Mouse (Mus musculus) kidney, adult 8-10 months (tissue): ENCODE results near the gene Slc32a1.

Experiments used
- DNase-seq, 2 experiments: peaks; one replicate each; pipeline ENCODE4 v3.0.0; 2022

Slc32a1 gene

DNA sequence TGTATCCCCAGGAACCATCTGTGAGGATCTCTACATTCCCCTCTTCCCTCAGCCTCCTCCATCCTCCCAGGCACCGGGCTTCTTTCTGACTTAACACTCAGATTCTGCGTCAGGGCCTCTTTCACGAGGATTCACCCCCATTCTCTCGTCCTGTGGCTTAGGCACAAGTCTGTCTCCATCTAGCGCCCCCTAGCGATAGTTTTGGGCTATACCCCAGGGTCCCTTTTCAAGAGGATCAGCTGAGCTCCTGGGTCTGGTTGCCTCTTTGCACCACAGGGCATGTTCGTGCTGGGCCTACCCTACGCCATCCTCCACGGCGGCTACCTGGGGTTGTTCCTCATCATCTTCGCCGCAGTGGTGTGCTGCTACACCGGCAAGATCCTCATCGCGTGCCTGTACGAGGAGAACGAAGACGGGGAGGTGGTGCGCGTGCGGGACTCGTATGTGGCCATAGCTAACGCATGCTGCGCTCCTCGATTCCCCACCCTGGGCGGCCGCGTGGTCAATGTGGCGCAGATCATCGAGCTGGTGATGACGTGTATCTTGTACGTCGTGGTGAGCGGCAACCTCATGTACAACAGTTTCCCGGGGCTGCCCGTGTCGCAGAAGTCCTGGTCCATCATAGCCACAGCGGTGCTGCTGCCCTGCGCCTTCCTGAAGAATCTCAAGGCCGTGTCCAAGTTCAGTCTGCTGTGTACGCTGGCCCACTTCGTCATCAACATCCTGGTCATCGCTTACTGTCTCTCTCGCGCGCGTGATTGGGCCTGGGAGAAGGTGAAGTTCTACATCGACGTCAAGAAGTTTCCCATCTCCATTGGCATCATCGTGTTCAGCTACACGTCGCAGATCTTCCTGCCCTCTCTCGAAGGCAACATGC lies 3.2 kb downstream of the Slc32a1 start:
- DNase-seq = peak in 1 of 2 experiments; percentile 50

DNA sequence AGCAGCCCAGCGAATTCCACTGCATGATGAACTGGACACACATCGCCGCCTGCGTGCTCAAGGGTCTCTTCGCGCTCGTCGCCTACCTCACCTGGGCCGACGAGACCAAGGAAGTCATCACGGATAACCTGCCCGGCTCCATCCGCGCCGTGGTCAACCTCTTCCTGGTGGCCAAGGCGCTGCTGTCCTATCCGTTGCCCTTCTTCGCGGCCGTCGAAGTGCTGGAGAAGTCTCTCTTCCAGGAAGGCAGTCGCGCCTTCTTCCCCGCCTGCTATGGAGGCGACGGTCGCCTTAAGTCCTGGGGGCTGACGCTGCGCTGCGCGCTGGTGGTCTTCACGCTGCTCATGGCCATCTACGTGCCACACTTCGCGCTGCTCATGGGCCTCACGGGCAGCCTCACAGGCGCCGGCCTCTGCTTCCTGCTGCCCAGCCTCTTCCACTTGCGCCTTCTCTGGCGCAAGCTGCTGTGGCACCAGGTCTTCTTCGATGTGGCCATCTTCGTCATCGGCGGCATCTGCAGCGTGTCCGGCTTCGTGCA lies 3.9 kb downstream of the Slc32a1 start:
- DNase-seq = no peak

DNA sequence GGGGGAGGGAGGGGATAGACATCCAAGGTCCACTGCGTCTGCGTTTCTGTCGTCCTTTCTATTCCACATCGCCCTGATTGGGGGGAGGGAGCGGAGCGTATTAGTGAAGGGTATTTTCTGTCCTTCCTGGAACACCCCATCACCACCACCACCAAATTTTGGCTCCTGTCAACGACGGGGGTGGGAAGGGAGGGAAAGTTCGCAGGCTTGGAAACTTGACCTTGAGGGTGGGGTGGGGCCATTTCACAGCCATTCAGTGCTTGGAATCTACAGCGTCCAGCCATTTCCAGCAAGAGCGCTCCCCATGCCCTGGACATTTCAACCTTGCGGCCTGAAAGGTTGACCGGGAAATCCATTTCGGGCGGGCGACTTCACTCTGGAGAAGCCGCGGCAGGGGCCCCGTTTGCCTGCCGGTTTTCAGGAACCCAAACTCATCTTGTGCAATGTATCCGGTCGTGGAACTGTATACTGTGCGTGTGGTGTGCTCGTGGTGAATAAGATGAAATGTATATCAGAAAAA lies 4.7 kb downstream of the Slc32a1 start:
- DNase-seq = no peak

DNA sequence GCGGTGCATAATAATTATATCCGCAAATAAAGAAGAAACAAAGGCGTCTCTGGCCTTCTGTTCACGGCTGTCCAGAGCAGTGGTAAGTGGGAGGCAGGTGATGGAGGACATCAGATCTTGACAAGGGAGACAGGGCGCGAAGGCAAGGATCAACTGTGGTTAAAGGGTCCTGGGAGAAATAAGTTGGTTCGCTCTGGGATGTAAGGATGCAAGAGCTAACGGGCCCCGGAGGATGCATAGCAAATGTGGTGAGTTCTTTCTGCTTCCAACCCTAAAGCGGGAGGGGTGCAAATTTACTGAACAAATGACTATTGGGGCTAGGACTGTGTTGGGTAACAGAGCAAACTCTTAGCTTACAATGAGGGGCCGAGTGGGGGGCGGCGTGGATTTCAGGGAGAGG lies 5.1 kb downstream of the Slc32a1 start:
- no peak for DNase-seq

DNA sequence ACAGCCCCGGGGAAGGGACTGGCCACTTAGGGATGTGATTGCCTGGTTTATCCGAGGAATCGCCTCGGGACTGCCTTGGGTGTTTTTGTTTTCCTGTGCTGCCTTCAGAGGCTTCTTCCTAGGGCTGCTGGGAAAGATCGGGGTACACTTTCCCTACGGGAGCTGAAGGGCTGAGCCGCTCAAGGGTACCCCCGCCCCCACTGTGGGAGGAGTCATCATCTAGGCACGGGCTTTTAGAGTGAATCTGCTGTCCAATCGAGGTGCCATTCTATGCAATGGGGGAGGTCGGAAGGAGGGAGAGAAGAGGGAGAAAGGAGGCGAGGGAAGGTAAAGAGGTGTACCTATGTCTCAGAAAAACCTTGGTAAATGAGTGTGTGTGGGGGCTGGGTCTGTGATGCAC lies 5.7 kb downstream of the Slc32a1 start:
- DNase-seq = no peak

DNA sequence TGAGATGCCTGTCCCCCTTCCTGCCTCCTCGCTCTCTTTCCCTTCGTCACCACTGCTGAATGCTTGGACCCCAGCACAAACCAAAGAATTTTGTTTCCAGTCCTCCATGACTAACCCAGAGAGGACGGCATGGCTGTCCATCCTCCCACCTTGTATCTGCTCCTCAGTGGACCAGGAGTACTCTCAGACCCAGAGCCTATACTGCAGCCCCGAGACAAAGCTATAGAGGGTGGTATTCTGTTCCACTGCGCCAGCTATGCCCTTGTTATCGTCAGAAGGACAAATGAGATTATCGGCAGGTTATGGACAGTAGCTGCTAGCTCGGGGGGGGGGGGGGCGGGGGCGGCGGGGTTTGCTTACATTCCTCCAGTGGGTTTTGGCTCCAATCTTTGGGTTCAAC lies 6.2 kb downstream of the Slc32a1 start:
- DNase-seq = no peak

DNA sequence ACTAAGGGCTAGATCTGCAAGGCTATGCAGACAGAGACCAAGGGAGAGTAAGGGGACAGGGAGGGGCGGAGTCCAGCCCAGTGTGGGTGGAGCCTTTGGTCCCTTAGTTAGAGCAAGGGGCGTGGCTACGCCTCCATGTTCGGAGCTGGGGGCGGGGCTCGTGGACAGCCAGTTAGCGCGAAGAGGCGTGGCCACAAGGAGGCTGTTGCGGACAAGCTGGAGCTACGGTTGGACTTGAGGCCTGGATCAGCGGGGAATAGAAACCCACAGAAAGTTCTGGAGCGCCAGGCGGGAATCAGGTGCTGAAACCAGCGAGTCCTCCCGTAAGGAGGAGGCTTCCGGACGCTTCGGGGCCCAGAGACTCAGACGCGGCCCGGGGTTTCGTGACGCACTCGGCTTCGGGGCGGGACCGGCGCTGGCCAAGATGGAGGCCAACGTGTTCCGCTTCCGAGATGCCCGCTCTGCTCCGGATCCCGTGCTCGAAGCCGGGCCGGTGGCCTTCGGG lies 14.2 kb downstream of the Slc32a1 start, which contains the start of gene Actr5:
Gene Actr5 (plus strand): TSS at position 171 of the 505 bp plus-strand sequence.
- peak; percentile 94 to 97 for DNase-seq

DNA sequence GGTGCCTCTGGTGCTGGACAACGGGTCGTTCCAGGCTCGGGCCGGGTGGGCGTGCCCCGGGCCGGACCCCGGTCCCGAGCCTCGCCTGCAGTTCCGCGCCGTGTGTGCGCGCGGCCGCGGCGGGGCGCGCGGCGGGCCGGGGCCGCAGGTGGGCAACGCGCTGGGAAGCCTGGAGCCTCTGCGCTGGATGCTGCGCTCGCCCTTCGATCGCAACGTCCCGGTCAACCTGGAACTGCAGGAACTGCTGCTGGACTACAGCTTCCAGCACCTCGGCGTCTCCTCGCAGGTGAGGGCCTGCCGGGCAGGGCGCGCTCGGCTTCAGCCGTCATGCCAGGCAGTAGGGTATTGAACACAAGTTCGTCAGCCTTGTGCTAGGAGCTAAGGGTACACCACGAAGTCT lies 14.7 kb downstream of the Slc32a1 start:
- peak in 1 of 2 experiments; percentile 18 for DNase-seq

DNA sequence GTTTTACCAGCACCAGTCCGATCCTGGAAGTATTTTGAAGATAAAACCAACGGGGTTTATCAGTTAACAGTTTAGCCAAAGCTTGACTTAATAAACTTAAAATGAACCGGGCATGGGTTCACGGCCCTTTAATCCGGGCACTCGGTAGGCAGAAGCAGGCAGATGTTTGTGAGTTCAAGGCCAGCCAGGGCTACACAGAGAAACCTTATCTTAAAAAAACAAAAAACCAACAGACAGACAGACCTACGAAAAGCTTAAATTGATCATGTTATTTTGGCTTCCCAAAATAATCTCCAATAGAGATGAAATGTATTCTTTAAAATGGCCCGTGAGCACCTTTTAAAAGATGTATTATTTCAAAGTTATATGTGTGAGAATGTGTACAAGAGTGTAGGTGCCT lies 15.1 kb downstream of the Slc32a1 start:
- no peak for DNase-seq

DNA sequence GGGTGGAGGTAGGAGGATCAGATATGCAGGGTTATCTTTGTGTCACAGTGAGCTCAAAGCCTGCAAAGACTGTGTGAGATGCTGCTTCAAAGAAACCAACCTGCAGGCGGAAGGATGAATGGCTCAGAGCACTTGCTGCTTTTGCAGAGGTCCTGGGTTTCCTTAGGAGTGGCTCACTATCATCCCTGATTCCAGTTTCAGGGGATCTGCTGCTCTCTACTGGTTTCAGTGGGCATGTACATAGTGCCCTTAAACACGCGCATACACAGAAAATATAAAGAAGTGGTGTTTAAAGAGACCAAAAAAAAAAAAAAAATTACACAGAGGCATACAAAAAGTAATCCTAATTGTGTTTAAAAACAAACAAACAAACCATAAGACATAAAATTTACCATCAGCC lies 18.3 kb downstream of the Slc32a1 start:
- no peak for DNase-seq

DNA sequence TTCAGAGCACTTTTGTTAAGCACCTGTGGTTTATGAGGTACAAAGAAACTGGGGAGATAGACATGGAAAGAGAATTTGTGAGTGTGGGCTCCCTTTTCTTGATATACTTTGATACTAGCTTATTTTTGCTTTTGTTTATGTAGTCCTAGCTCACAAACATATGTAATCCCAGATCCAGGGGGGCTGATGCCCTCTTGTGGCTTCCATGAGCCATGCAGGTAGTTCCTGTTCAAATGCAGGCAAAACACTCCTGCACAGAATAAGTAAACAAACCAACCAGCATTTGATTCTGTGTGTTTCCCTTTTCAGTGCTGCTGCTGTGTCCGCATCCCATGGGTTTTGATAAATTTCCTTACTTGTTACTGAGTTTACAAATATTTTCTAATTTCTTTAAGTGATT lies 18.8 kb downstream of the Slc32a1 start:
- DNase-seq = peak in 1 of 2 experiments; percentile 43

DNA sequence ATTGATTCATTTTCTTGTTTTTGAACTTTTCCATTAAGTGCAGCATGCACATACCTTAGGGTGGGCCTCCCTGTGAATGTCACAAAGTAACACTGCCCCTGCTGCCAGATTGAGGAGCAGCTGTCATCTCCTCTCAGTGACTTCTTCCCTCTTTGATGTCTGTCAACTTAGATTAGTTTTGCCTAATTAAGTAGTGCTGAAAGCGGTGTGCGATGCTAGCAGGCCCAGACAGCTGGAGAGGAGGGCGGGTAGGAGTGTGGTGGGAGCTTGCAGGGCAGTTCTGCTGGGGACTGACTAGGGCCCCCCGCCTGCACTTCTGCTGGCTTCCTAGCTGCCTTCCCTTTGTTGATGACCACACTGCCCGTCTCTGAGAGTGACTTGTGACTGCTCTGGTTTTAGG lies 21.3 kb downstream of the Slc32a1 start:
- DNase-seq = no peak

DNA sequence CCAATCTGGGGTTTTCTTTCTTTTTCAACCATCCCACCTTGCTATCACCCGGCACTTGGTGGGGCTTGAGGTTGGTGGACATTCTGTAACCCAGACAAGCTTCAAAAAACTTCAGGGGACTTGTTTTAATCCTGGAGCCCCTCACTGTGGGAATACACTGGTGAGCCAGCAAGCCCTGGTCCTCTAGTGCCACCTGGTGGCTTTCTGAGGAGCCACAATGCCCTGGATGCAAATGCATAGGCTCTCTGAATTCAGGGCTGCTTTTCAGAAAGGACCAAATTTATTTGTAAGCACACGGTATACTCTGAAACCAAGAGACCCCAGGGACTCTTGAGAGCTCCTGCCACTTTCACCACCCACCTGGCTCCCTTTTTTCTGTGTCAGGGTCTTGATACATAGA lies 31.3 kb downstream of the Slc32a1 start:
- DNase-seq = peak in 1 of 2 experiments; percentile 65

DNA sequence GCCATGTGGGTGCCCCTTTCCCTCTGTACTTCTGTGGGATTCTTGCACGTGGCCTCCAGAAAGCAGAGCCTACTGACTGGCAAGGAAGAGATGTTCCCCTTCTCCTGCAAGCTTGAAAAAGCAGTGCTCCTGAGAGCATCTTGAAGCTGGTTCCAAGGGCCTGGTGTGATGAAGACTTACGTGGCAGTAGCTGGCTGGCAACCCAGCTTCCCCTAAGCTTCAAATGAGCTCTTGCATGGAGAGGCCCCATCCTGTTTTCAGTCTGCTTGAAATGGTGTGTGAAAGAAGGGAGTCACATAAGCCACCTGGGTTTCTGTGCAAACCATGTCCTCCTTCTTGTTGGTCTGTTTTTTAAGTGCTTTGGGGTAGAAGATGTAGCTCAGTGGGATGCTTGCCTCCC lies 32.0 kb downstream of the Slc32a1 start:
- DNase-seq = no peak

DNA sequence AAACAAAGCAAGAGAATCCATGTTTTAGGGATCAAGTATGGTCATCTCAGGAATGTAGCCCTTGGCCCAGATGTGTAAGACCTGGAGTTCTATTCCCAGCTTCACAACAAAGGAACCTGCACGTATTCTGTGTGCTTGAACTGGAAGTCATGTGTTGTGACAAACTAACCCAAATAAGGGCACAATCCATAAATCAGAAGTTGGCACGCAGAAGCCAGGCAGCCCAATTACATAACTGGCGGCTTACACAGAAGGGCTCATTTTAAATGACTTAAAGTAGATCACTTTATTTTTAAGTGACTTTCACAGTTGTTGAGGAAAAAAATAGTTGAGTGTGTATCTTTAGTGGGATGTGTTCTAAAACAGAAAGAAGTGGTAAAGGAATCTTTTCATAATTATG lies 33.2 kb downstream of the Slc32a1 start:
- DNase-seq = no peak

DNA sequence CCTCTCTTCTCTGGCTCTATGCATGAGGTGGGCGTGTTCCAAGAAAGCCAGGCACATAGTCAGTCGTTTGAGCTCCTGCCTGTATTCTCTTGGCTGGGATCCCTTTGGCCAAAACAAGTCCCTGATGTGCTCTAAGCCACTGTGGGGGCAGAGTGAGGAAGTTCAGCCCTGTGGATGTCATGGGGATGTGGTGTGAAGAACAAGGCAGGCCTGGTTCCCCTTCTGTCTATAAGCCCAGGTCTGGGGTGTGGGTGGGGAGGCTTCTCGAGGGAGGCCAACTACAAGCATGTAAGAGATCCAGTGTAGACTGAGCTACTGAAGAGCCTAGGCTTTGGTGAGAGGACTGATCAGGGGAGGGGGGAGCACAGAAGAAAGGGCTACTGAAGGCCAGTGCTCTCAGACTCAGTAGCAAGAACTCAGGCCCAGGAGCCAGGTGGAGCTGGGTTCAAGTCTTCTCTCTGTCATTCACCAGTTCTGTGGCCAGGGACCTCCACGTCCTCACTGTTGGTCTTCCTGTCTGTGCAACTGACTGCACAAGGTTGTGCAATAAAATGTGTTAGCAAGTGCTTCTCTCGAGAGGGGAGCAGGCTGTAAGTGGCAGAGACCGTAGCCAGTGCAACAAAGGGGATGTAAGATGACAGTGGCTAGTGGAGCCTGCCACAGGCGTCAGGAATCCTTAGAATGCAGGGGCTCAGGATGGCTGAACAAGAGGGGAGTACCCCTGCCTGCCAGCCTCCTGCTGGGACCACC lies 40.8 kb downstream of the Slc32a1 start:
- no peak for DNase-seq

DNA sequence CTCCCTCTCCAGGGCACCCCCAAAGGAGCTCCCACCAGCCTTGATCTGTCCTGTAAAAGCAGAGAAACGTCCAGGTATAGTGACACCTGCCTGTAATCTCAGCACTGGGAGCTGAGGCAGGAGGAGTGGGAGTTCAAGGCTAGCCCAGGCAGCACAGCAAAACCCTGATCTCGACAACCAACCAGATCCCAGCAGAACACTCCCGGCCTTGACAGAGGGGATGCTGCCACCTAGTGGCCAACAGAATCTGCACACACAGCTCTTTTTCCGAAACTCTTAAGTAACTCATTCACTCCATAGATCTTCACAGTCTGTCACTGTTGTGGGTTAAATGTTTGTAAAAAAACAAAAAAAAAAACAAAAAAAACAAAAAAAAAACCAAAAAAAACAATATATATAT lies 42.4 kb downstream of the Slc32a1 start:
- DNase-seq = peak; percentile 62 to 86

DNA sequence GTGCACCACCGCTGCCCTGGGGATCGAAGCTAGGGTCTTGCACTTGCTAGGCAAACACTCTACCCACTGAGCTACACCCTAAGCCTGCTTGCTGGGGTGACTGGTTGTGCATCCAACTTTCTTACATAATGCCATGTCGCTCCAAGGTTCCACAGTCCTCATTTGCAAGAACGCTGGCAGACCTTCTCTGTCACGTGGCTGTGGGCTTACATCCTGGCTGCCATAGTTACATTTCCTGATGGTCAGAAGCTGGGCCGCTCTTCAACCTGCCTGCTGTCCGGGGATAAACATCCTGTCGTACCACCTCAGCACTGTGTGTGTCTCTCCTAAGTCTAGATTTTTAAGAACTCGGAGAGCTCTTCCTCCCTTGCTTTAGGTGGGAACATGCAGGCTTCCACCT lies 44.1 kb downstream of the Slc32a1 start:
- DNase-seq = peak; percentile 81 to 88

DNA sequence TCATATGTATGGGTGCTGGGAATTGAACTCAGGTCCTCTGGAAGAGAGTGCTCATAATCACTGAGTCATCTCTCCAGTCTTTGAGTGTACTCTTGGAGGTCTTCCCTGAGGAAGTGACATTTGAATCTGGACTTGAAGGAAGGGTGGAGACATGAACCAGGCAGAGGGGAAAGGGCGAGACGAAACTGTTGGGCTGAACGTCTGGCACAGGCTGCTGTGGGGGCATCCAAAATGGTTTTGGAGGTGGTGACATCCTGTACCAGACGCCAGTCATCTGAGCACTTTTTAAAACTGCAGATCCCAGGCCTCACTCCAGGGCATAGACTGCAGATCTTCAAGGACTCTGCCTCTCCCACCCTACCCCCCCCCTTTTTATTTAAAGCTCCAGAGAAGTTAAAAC lies 45.2 kb downstream of the Slc32a1 start:
- no peak for DNase-seq

DNA sequence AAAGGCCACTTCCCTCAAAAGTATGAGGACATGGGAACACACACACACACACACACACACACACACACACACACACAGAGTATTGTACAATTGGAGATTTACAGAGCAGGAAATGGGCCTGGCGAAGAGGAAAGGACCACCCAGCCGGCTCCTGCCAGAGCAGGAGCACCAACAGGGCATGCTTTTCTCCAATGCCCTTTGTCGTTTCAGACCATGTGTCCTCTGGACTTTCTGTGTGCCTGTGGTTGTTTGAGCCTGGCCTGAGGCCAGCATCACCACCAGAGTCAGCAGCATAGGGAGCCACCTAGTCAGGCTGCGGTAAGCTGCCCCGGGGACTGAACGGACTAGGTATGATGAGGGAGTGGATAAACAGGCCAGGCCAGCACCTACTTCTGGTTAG lies 48.3 kb downstream of the Slc32a1 start:
- DNase-seq = peak; percentile 83 to 87

DNA sequence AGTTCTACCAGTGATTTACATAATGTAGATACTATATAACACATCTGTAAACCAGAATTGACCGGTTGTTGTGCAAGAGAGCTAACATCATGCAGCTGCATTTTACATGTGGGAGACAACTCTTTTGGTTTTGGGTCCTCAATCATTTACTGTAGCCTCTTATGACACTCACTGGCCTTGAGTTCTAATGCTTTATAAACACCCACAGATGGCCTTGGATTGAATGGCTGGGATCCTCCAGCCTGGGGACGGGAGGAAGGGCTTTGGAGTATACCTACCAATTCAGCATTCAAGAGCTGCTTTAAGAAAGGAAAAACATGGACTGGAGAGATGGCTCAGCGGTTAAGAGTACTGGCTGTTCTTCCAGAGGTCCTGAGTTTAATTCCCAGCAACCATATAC lies 48.8 kb downstream of the Slc32a1 start:
- no peak for DNase-seq

DNA sequence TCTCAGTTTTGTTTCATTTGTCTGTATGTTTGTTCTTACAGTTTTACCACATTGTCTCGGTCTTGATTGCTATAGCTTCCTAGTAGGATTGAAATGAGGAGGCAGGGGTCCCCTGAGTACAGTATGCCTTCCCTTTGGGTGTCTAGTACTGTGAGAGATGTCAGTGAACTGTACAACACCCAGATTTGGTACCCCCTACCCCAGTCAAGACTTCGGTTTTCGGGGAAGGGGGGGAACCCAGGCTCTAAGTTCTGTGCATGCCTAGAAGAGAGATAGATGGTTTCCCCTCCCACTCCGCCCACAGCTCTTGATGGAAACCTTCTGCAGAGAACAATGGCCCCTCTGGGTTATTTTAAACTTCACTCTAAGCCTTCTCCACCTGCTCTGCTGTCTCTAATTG lies 54.5 kb downstream of the Slc32a1 start, which contains the start of gene Ppp1r16b:
Gene Ppp1r16b (plus strand): TSS at position 301 of the 400 bp plus-strand sequence.
- no peak for DNase-seq
